Mouse (Mus musculus) T-cell, adult 66 days (primary cell): ENCODE measurements around the gene Plac1. TPM values are rescaled to one million over a fixed set of nuclear protein-coding genes. Genes with fewer than 3 reads are reported as not detected.

Source experiments
- total RNA-seq, 2 experiments: library from RNA; stranded (reverse); gene quantifications; 3 replicates in 1 of 2; 4 replicates in 1 of 2; pipeline ENCODE4 v1.2.4; 2023

The Plac1 gene
- total RNA-seq, result not detected

DNA sequence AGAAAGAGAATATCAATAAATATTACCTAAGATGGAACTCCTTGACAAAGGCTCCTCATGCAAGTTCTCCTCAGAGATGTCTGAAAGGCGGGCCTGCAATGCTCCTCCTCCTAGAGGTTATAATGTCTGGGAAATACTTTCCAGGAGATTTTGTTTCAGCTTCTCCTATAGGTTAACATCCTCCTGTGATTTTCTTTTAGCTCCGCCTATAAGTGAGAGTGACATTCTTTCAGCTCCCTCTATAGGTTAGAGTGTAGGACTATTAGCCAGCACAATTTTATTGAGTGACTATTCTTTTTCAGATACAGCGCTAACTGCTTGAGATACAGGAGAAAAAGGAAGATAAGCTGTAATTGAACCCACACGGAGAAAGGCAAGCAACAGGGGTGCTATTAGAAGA lies at the start of gene Plac1:
Gene Plac1 (minus strand): TSS at position 101 of the 400 bp plus-strand sequence.

DNA sequence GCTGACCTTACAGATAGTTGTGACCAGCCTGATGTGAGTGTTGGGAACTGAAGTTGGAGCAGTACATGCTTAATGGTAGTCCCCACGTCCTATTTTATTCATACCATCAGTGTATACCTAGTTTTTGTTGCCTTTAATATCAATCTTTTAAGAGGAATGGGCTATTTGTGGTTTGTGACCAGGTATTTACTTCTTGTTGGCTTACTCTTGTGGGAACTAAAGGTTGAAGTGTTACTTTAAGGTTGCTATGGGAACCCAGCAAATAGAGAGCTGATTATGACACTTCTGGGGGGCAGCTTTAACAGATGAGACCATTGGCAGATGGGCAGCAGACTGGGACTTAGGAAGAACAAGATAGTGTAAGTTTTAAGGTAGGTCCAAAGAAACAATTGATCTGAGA lies 33.2 kb upstream of the Plac1 start, which contains the start of gene Fam122c:
Gene Fam122c (plus strand): TSS at position 301 of the 400 bp plus-strand sequence.

DNA sequence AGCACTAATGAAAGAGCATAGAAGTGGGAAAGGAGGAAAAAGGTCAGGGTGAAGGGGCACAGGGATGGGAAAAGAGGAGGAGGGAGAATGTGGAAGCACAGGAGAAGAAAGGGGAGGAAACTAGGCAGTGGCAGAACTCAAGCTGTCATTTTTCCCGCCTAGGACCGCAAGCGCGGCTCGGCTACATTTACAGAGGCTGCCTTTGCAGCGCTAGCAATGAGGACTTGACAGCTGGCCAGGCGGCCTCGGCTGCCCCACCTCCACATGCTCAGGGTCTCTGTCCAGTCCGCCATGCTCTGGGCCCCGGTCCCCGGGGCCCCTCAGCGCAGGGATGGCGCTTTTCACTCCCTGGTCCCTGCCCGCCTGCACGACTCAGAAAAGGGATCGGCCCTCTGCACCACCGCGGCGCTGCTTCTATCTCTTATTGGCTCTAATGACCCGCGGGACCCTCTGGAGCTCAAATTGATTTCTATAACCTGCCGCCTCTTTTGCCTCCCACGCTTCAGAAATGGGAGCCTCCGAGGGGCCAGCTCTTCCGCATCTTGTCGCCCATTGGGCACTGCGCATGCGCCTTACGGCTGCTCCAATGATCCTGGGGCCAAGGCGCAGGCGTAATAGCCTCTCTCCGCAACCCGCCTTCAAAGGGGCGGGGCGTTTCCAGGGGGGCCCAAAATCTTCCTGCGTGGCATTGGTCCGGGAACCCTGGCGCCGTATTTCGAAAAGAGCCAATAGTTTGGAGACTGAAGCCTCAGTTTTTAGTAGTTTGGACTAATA lies 29.6 kb upstream of the Plac1 start, which contains the start of gene Fam122b:
Gene Fam122b (minus strand): TSS at position 517 of the 774 bp plus-strand sequence.

Other genes starting within 250 kb of the Plac1 start
- gene Fam122b, start 29.7 kb upstream of the Plac1 start, total RNA-seq, result 1 to 10 TPM; 8.9 TPM
- gene Fam122c, start 33.3 kb upstream of the Plac1 start, total RNA-seq, result not detected
- gene Mospd1, start 130.4 kb upstream of the Plac1 start, total RNA-seq, result 1 to 10 TPM; 7.9 to 9.8 TPM
- gene Etd, start 194.8 kb upstream of the Plac1 start, total RNA-seq, result not detected